Mouse (Mus musculus) erythroblast, embryonic 14.5 days (primary cell): ENCODE results near the gene Ptpn12.

Experiments used
- GATA1 ChIP-seq: IDR thresholded peaks from 2 replicates; pipeline ENCODE4 v1.6.1; 2012; ENCODE audit warnings: low read length, inconsistent platforms, mixed read lengths
- TAL1 ChIP-seq: IDR thresholded peaks from 3 replicates; pipeline ENCODE4 v1.6.1; 2012; ENCODE audit warnings: low read length, inconsistent platforms, mixed read lengths

- TF ChIP-seq GATA1, result no peak
- no peak for TF ChIP-seq TAL1
Observed at GRCm38 (mm10) chr5:20960927-20961326, 94.8 kb downstream of the Ptpn12 start.
